Mouse (Mus musculus): ENCODE measurements at regions not wholly inside any gene's neighbourhood (a gene's known extent, or its start where the extent isn't known, plus 50 kb on each side); places are given as distances from the start of the nearest gene placed in this dataset.

GRCm38 (mm10) chr1:36014372-36014771 lies 53.8 kb upstream of the Hs6st1 start:
- Histone ChIP-seq H3K9ac (no peak overlapping the region), H3K9me3 (no peaks in the 10 kb centered on the region), H3K4me1 (peaks cover 9% of the 10 kb centered on the region), H3K4me2 (replicated peaks) (no peak overlapping the region), H3K27ac (no peak overlapping the region), H3K4me3 (no peak overlapping the region), H3K36me3 (no peaks in the 10 kb centered on the region), H3K27me3 (replicated peaks) (no peaks in the 10 kb centered on the region)
- ATAC-seq (ENCODE audit: low FRiP score, low read depth) = no peak
- 75% methylated on average over 7 of the region's 7 CpGs for WGBS

GRCm38 (mm10) chr1:36015210-36015609 lies 53.0 kb upstream of the Hs6st1 start:
- no peak overlapping the region for H3K27ac ChIP-seq
- ATAC-seq (ENCODE audit: low FRiP score, low read depth) = no peak
- no peaks in the 10 kb centered on the region for H3K36me3 ChIP-seq
- H3K4me1 ChIP-seq = peaks cover 9% of the 10 kb centered on the region
- H3K9me3 ChIP-seq = no peaks in the 10 kb centered on the region
- H3K4me2 ChIP-seq (replicated peaks) = no peak overlapping the region
- no peak overlapping the region for H3K9ac ChIP-seq
- no peaks in the 10 kb centered on the region for H3K27me3 ChIP-seq (replicated peaks)
- no peak overlapping the region for H3K4me3 ChIP-seq
- 91% methylated on average over 5 of the region's 5 CpGs for WGBS

- no peak overlapping the region for H3K4me3 ChIP-seq
- peak overlapping the region; percentile 18; the same call in 1 of the 2 replicates for H3K4me2 ChIP-seq (replicated peaks)
- H3K27me3 ChIP-seq (replicated peaks) = no peaks in the 10 kb centered on the region
- no peak overlapping the region for H3K27ac ChIP-seq
- no peaks in the 10 kb centered on the region for H3K36me3 ChIP-seq
- H3K9ac ChIP-seq = no peak overlapping the region
- 30% methylated on average over 4 of the region's 4 CpGs for WGBS
- H3K4me1 ChIP-seq = peaks cover 9% of the 10 kb centered on the region
- no peaks in the 10 kb centered on the region for H3K9me3 ChIP-seq
- ATAC-seq (ENCODE audit: low FRiP score, low read depth) = no peak
Observed at GRCm38 (mm10) chr1:36016566-36016965, 51.6 kb upstream of the Hs6st1 start.

GRCm38 (mm10) chr1:36017061-36017461 lies 51.1 kb upstream of the Hs6st1 start:
- no peak; the same call in 1 of the 2 replicates for ATAC-seq (ENCODE audit: low FRiP score, low read depth)

DNA sequence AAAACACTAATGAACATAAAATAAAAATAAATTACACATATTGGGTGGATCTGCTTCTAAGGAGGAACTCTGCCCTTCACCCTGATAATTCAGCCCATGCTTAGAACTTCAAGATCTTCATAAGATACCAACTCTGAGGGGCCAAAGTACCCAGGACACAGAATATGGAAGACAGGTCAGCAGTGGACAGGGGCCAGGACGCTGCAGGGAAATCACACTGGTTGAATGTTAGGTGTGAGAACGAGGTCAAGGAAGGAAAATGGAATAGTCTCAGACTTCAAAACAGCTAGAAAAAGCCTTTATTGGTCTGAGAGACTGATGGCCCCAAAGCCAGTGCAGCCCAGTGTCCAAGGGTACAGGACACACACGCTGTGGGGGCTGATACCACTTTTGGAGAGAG lies 50.5 kb upstream of the Hs6st1 start:
- 49% methylated on average over 3 of the region's 3 CpGs for WGBS
- Histone ChIP-seq H3K4me3 (no peak overlapping the region), H3K4me2 (replicated peaks) (no peak overlapping the region), H3K36me3 (no peaks in the 10 kb centered on the region), H3K9me3 (no peaks in the 10 kb centered on the region), H3K9ac (no peak overlapping the region), H3K4me1 (peaks cover 9% of the 10 kb centered on the region), H3K27me3 (replicated peaks) (no peaks in the 10 kb centered on the region), H3K27ac (no peak overlapping the region)
- no peak for ATAC-seq (ENCODE audit: low FRiP score, low read depth)

More at GRCm38 (mm10) chr1:36017061-36017461, 51.1 kb upstream of the Hs6st1 start:
- no peak overlapping the region for H3K27ac ChIP-seq
- no peaks in the 10 kb centered on the region for H3K27me3 ChIP-seq (replicated peaks)
- H3K9ac ChIP-seq = no peak overlapping the region
- WGBS = 7% methylated on average over 7 of the region's 7 CpGs
- H3K36me3 ChIP-seq = no peaks in the 10 kb centered on the region
- H3K4me2 ChIP-seq (replicated peaks) = peak overlapping the region; percentile 18; the same call in 1 of the 2 replicates
- no peak overlapping the region for H3K4me3 ChIP-seq
- peaks cover 9% of the 10 kb centered on the region for H3K4me1 ChIP-seq
- H3K9me3 ChIP-seq = no peaks in the 10 kb centered on the region

Measured in neural tube, embryonic 12.5 days (tissue).